Mouse (Mus musculus): ENCODE measurements around the gene Zfp991. TPM values are rescaled to one million over a fixed set of nuclear protein-coding genes. Genes with fewer than 3 reads are reported as not detected.
"Not testable (repeated sequence)": the region's sequence is repeated elsewhere in the genome, so short reads cannot be mapped to it uniquely, and the experiment has no call there.

Gene Zfp991
- polyA plus RNA-seq (2015; fragmentation: Nextera tagmentation; extraction: Ambion mirVana), result 7.8 and 8.4 TPM in 2 replicates

GRCm38 (mm10) chr4:147131837-147132459 is at the start of gene Zfp991:
Gene Zfp991, plus strand, starts transcription at chr4:147132038.
- H3K36me3 ChIP-seq; H3K9me3 ChIP-seq; H3K27ac ChIP-seq; H3K27me3 ChIP-seq; ATAC-seq (ENCODE audit: low FRiP score, low read depth); H3K4me1 ChIP-seq; H3K9ac ChIP-seq: not testable (repeated sequence)
- peak within 1 kb of the TSS; percentile 38; the same call in 1 of the 2 replicates for H3K4me2 ChIP-seq (replicated peaks)
- WGBS, result 39% methylated on average over 2 of the region's 15 CpGs
- peak within 1 kb of the TSS; percentile 34 for H3K4me3 ChIP-seq

DNA sequence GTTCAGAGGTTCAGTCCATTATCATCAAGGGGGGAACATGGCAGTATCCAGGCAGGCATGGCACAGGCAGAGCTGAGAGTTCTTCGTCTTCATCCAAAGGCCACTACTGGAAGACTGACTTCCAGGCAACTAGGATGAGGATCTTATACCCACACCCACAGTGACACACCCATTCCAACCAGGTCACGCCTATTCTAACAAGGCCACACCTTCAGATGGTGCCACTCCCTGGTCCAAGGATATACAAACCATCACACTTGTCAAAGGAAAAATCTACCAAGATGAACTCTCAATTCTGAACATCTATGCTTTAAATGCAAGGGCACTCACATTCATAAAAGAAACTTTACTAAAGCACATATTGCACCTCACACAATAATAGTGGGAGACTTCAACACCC is 36.2 kb upstream of the Zfp991 start:
- H3K9ac ChIP-seq; H3K9me3 ChIP-seq; H3K4me1 ChIP-seq; H3K27me3 ChIP-seq; ATAC-seq (ENCODE audit: low FRiP score, low read depth); H3K4me2 ChIP-seq (replicated peaks); H3K4me3 ChIP-seq; H3K36me3 ChIP-seq; H3K27ac ChIP-seq: not testable (repeated sequence)
- 62% methylated on average over 2 of the region's 2 CpGs for WGBS

GRCm38 (mm10) chr4:147101666-147102626 is 29.9 kb upstream of the Zfp991 start:
- Histone ChIP-seq H3K4me2 (replicated peaks) (peak overlapping the region; percentile 74), H3K4me3 (peak overlapping the region; percentile 49), H3K9ac (peak overlapping the region; percentile 51; the same call in 1 of the 2 replicates)
- H3K4me1 ChIP-seq, H3K9me3 ChIP-seq, H3K27ac ChIP-seq, H3K27me3 ChIP-seq, H3K36me3 ChIP-seq: not testable (repeated sequence)
- under 1% methylated on average over 80 of the region's 109 CpGs for WGBS
- ATAC-seq (ENCODE audit: low FRiP score, low read depth), result peak; percentile 78

DNA sequence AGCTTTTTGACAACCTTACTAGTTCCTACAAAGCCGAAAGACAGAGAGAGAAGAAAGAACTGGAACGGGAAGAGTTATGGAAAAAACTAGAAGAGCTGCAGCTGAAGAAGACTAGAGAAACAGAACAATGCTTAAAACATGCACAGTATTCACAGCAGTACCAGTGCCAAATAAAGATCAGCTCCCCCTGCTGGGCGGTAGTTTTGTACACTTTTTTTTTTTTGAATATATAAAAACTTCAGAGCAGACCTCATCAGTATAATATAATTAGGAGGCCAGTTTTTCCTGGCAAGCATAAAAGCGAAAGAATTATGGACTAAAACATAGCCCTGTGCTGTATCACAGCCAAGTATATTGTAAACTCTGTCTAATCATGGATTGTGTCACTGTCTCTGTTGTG is 28.0 kb upstream of the Zfp991 start:
- WGBS, result 43% methylated on average over 4 of the region's 4 CpGs
- H3K27ac ChIP-seq; H3K4me1 ChIP-seq; H3K36me3 ChIP-seq; H3K4me2 ChIP-seq (replicated peaks); ATAC-seq (ENCODE audit: low FRiP score, low read depth); H3K27me3 ChIP-seq; H3K9ac ChIP-seq; H3K4me3 ChIP-seq; H3K9me3 ChIP-seq: not testable (repeated sequence)

DNA sequence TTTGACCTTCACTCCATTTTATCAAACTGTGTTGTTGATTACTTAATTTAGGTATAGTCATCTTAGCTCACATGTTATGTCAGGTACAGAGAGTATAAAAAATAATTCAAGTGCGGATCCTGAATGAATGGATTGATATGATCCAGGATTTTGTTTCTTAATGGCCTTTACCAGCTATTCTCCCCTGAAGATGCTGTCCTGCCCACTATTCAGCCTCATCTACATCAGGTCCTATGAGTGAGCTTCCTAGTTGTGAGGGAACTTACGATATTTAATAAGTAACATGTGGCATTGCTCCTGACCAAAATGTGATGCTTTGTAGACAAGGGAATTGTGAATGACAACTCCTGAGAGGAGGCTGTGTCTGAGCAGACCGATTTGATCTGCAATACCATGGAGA is 14.0 kb upstream of the Zfp991 start:
- H3K4me2 ChIP-seq (replicated peaks); H3K27me3 ChIP-seq; H3K36me3 ChIP-seq; H3K4me3 ChIP-seq; H3K27ac ChIP-seq; H3K9ac ChIP-seq; ATAC-seq (ENCODE audit: low FRiP score, low read depth); H3K4me1 ChIP-seq: not testable (repeated sequence)
- H3K9me3 ChIP-seq, result peaks cover 11% of the 10 kb centered on the region
- 70% methylated on average over 2 of the region's 3 CpGs for WGBS

DNA sequence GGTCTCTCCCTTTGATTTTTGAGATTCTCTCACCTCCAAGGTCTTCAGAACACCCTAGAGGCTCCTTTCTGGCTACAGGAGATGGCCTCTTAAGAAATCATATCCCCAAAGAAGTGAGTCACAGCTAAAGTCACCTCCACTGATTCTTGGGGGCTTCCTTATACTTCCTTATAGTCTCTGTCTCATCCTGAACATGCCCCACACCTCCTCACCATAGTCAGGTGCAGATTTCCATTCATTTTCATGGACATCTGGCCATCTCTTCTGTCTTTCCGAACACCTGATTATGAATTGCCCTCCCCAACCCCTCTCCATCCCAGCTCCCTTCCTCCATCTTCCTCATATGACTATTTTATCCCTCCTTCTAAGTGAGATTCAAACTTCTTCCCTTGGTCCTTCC is 9.6 kb upstream of the Zfp991 start:
- 74% methylated on average over 1 of the region's 1 CpGs for WGBS
- H3K27ac ChIP-seq; ATAC-seq (ENCODE audit: low FRiP score, low read depth): not testable (repeated sequence)

GRCm38 (mm10) chr4:147123797-147124196 is 8.0 kb upstream of the Zfp991 start:
- H3K27ac ChIP-seq, result not testable (repeated sequence)

More for the DNA sequence above, 9.6 kb upstream of the Zfp991 start:
- not testable (repeated sequence) for H3K4me1 ChIP-seq; H3K4me2 ChIP-seq (replicated peaks); H3K4me3 ChIP-seq; H3K9ac ChIP-seq; H3K27me3 ChIP-seq; H3K36me3 ChIP-seq
- peaks cover 17% of the 10 kb centered on the region for H3K9me3 ChIP-seq

GRCm38 (mm10) chr4:147124400-147125306 is 7.2 kb upstream of the Zfp991 start:
- Histone ChIP-seq H3K4me3 (peak overlapping the region; percentile 54), H3K9ac (peak overlapping the region; percentile 80), H3K9me3 (peaks cover 23% of the 10 kb centered on the region), H3K4me2 (replicated peaks) (peak overlapping the region; percentile 72)
- not testable (repeated sequence) for H3K27ac ChIP-seq, H3K36me3 ChIP-seq, H3K27me3 ChIP-seq, H3K4me1 ChIP-seq
- ATAC-seq (ENCODE audit: low FRiP score, low read depth), result peak; percentile 98
- 9% methylated on average over 45 of the region's 48 CpGs for WGBS

More at GRCm38 (mm10) chr4:147123797-147124196, 8.0 kb upstream of the Zfp991 start:
- not testable (repeated sequence) for H3K9ac ChIP-seq; H3K36me3 ChIP-seq; ATAC-seq (ENCODE audit: low FRiP score, low read depth); H3K4me1 ChIP-seq; H3K27me3 ChIP-seq; H3K4me2 ChIP-seq (replicated peaks); H3K4me3 ChIP-seq
- peaks cover 23% of the 10 kb centered on the region for H3K9me3 ChIP-seq

GRCm38 (mm10) chr4:147125326-147125725 is 6.5 kb upstream of the Zfp991 start:
- ATAC-seq (ENCODE audit: low FRiP score, low read depth); H3K27ac ChIP-seq; H3K27me3 ChIP-seq; H3K4me1 ChIP-seq; H3K36me3 ChIP-seq: not testable (repeated sequence)
- H3K9ac ChIP-seq, result peak overlapping the region; percentile 80
- peak overlapping the region; percentile 72 for H3K4me2 ChIP-seq (replicated peaks)
- H3K9me3 ChIP-seq, result peaks cover 23% of the 10 kb centered on the region
- whole genome bisulfite sequencing, result 22% methylated on average over 4 of the region's 4 CpGs
- peak overlapping the region; percentile 54 for H3K4me3 ChIP-seq

DNA sequence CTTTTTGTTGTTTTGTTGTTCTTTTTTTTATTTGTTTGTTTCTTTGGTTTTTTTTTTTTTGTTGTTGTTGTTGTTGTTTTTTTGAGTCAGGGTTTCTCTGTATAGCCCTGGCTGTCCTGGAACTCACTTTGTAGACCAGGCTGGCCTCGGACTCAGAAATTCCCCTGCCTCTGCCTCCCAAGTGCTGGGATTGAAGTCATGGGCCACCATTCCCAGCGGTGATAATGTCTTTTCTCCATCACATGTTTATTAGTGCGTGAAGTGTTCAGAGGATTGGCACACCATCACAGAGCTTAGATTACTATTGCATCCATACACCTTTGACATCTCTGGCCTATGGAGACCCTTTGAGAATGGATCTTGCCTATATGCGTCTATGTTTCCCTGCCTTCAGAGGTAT is 6.0 kb upstream of the Zfp991 start:
- ATAC-seq (ENCODE audit: low FRiP score, low read depth), result not testable (repeated sequence)
- 83% methylated on average over 4 of the region's 4 CpGs for WGBS

DNA sequence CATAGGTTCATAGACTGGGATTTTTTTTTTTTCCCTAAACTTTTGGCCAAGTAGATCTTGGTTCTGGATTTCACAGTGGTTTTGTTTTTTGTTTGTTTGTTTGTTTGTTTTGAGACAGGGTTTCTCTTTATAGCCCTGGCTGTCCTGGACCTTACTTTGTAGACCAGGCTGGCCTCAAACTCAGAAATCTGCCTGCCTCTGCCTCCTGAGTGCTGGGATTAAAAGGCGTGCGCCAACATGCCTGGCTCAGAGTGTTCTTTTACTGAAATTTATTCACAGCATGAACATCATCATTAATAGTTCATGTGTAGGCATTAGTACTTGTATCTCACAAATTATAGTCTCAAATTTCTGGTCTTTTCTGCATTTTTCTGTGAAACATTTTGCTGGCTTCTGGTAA is 5.4 kb upstream of the Zfp991 start:
- not testable (repeated sequence) for H3K36me3 ChIP-seq; H3K27ac ChIP-seq; H3K4me3 ChIP-seq; H3K4me1 ChIP-seq; H3K27me3 ChIP-seq; H3K4me2 ChIP-seq (replicated peaks); ATAC-seq (ENCODE audit: low FRiP score, low read depth); H3K9ac ChIP-seq
- H3K9me3 ChIP-seq, result peaks cover 23% of the 10 kb centered on the region
- 76% methylated on average over 2 of the region's 2 CpGs for WGBS

More for the DNA sequence above, 6.0 kb upstream of the Zfp991 start:
- not testable (repeated sequence) for H3K36me3 ChIP-seq; H3K4me2 ChIP-seq (replicated peaks); H3K27me3 ChIP-seq; H3K4me1 ChIP-seq; H3K27ac ChIP-seq; H3K4me3 ChIP-seq; H3K9ac ChIP-seq
- peaks cover 23% of the 10 kb centered on the region for H3K9me3 ChIP-seq

DNA sequence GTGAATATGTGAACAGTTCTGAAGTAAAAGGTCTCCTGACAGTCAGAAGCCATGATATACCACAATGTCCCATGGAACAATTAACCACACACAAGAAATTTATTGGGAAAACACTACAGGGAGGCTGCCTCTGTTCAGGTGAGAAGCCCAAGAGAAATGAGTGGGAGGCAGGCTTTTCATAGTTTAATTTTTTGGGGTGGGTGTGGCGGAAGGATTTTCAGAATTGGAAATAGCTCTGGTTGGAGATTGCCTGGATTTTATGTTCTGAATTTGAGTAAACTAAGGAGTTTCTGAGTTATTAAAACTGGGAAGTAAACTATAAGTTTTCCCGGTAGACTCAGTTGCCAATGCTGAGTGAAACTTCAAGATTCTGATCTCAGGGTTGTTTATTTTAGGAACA is 4.7 kb upstream of the Zfp991 start:
- H3K27ac ChIP-seq; ATAC-seq (ENCODE audit: low FRiP score, low read depth); H3K4me3 ChIP-seq; H3K4me2 ChIP-seq (replicated peaks); H3K27me3 ChIP-seq; H3K4me1 ChIP-seq; H3K9ac ChIP-seq; H3K36me3 ChIP-seq: not testable (repeated sequence)
- H3K9me3 ChIP-seq, result peaks cover 22% of the 10 kb centered on the region
- WGBS, result 81% methylated on average over 2 of the region's 2 CpGs

All from limb, embryonic 13.5 days (tissue).